12 mouse cellular contexts compared by ENCODE assay signal in the genomic region with DNA sequence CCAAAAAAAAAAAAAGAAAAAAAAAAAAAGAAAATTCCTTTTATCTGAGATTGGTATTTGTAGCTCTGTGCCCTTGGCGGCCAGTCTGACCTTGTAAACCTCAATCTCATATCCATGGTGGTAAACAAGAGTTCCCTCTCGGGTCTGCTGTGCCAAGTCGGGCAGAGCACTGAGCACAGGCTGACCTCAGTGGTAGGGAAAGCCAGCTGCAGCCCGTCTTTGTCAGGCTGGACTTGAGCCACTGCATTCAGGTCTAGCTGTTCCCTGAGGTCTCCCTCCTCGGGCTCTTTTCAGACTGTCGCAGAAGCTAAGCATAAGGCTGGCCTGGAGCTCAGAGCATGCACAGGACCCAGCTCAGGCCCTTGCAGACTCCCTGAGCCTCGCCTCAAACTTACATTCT. TPM values are rescaled to one million over a fixed set of nuclear protein-coding genes. Genes with fewer than 3 reads are reported as not detected.
DNase-seq lines count a peak whose midpoint lies in the region.
"Had no signal": no experiment of that assay in that cellular context is flagged by ENCODE, and none has a peak within 500 bp of the region (broad histone marks: within the 10 kb centered on the region; RNA-seq: fewer than 3 reads in every experiment).

No protein-coding gene starts in this region.

- intact Hi-C loops in heart, postnatal 10 days (cut with DNase I): loop anchor here (10.0 kb wide), 1 partner anchor 320 kb away; the partner anchor contains the start of gene Pdrg1

- peak; percentile 90 for DNase-seq in adrenal gland, adult (ENCODE audit: inconsistent age in 2 of 2, low spot score in 1 of 2)
- no peak for DNase-seq in adrenal gland, adult 18-20 months (ENCODE audit: low spot score in 2 of 2)
- peak; percentile 32 for DNase-seq in kidney, adult 9 months
- DNase-seq in kidney, adult 8-10 months: no peak
- DNase-seq in heart, postnatal 10 days: peak; percentile 53 to 58
- peak; percentile 76 to 93 for DNase-seq in lung, postnatal 4 days
- no peak for DNase-seq in thymus, postnatal 10 days (ENCODE audit: low spot score in 2 of 2)
- DNase-seq in cerebellum, postnatal 14 days: no peak
- DNase-seq: embryo, embryonic 11 days; gastrocnemius, postnatal 14 days; right cerebral cortex, postnatal 25 days had no signal

RNA-seq across cellular contexts. Expression of gene Mcts2, which starts 7.9 kb away (rescaled TPM):
- total RNA-seq in adrenal gland, adult 18-20 months (2021): 10 to 100 TPM; 23.5 to 25.8 TPM
- 10 to 100 TPM; 17.8 to 19.1 TPM for total RNA-seq in heart, postnatal 10 days (2021)

RNA-seq across cellular contexts. Expression of gene H13, which starts 25.4 kb away (rescaled TPM):
- total RNA-seq in adrenal gland, adult 18-20 months (2021): 100 to 1,000 TPM; 151 to 170 TPM
- 10 to 100 TPM; 47.6 to 51.4 TPM for total RNA-seq in heart, postnatal 10 days (2021)

RNA-seq across cellular contexts. Expression of gene Id1, which starts 41.3 kb away (rescaled TPM):
- total RNA-seq in adrenal gland, adult 18-20 months (2021): 10 to 100 TPM; 51.8 to 93.4 TPM
- total RNA-seq in heart, postnatal 10 days (2021): 10 to 100 TPM; 72.9 to 84.2 TPM
- total RNA-seq: megakaryocyte-erythroid progenitor cell, adult 5-6 weeks had no signal

RNA-seq across cellular contexts. Expression of gene Cox4i2, which starts 59.3 kb away (rescaled TPM):
- total RNA-seq in adrenal gland, adult 18-20 months (2021): 1 to 10 TPM; 2.5 to 3.8 TPM
- 10 to 100 TPM; 17.9 to 22.4 TPM for total RNA-seq in heart, postnatal 10 days (2021)
- total RNA-seq: megakaryocyte-erythroid progenitor cell, adult 5-6 weeks had no signal

Comparison
In these comparisons a context has a peak if more than half of its experiments do, and no peak if none do; other contexts are left out.
1. DNase-seq: peak in adrenal gland, adult (2 of 2), kidney, adult 9 months (single experiment), heart, postnatal 10 days (2 of 2) and lung, postnatal 4 days (2 of 2); none in adrenal gland, adult 18-20 months (0 of 2), kidney, adult 8-10 months (0 of 2), thymus, postnatal 10 days (0 of 2) and cerebellum, postnatal 14 days (0 of 2).